Mouse (Mus musculus): ENCODE results near the gene Tagln. TPM values are rescaled to one million over a fixed set of nuclear protein-coding genes. Genes with fewer than 3 reads are reported as not detected.

Gene Tagln
- polyA plus RNA-seq, 2 experiments from 2014 or later = 1.1 to 1.6 TPM

DNA sequence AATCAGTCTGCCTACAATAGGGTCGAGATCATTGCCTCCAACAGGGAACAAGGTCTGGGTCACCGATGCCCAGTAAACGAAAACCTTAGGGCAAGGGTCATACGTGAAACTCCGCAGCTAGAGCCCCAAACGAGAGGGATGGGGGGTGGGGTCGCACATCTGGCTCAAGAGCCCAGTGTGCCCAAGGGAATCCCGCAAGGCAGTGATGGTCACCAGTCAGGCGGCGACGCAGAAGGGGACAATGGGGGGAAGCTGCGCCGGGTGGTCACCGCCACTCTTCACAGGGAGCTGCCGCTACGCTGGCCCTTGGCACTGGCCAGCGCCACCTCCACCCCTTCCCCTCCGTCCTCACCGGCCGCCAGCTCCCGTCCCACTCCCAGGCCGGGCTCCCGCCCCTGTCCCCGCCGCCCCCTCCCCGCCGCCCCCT, 30.0 kb downstream of the Tagln start:
- no peak for ATAC-seq

DNA sequence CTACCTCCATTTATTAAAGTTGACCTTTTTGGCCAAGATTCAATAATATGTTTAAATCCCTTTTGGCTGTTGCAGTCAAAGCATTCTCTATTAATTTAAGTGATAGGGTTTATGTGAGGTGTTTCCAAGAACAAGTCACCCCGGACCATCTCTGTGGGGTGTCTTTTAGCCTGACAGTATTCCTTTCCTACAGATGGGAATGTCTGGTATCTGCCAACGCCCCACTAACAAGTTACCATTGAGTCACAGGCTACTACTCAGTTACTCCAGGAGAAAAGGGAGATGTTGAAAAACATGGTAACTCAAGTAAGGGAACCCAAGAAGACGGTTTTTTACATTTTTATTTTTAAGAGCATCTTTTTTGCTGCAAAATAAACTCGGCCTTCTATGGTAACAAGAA, 30.7 kb downstream of the Tagln start:
- ATAC-seq = no peak

DNA sequence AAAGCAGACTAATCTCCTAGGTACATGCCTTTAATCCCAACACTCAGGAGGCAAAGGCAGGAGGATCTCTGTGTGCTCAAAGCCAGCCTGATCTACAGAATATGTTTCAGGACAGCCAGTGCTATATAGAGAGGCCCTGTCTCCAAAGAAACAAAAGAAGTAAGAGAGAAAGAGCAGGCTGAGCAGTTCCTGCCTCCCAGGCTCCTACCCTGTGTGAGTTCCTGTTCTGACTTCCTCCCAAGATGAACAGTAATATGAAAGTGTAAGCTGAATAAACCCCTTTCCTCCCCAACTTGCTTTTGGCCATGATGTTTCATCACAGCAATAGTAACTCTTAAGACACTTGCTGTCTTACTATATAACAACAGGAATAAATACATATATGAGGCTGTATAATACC, 42.2 kb downstream of the Tagln start:
- ATAC-seq = no peak

Other genes with a start within 250 kb of the Tagln start
- gene Cep164, start 107.4 kb downstream of the Tagln start, polyA plus RNA-seq (2017; shearing (Covaris generic)) = 10 to 100 TPM in 1 of 2 experiments, 1 to 10 TPM in 1; 5.0 to 14.4 TPM
- 10 to 100 TPM; 11.3 to 15.6 TPM for gene Bace1, start 97.5 kb downstream of the Tagln start, polyA plus RNA-seq (2017; shearing (Covaris generic))
- 10 to 100 TPM; 18.3 to 38.1 TPM for gene Pcsk7, start 29.6 kb downstream of the Tagln start, polyA plus RNA-seq (2017; shearing (Covaris generic))
- gene Rnf214, start 29.1 kb downstream of the Tagln start, polyA plus RNA-seq (2017; shearing (Covaris generic)) = 10 to 100 TPM; 32.7 to 34.0 TPM
- gene Sidt2, start 19.2 kb upstream of the Tagln start, polyA plus RNA-seq (2017; shearing (Covaris generic)) = 10 to 100 TPM; 40.5 to 47.2 TPM
- gene Pafah1b2, start 76.6 kb upstream of the Tagln start, polyA plus RNA-seq (2017; shearing (Covaris generic)) = 10 to 100 TPM; 64.2 to 72.1 TPM
- gene Sik3, start 76.8 kb upstream of the Tagln start, polyA plus RNA-seq (2017; shearing (Covaris generic)) = 10 to 100 TPM; 12.8 to 16.0 TPM

Data from CD4-positive, CD25-positive, alpha-beta regulatory T cell, adult 4 months (primary cell).